Mouse (Mus musculus) liver, postnatal 0 days (tissue): ENCODE results near the gene Timp3. TPM values are rescaled to one million over a fixed set of nuclear protein-coding genes. Genes with fewer than 3 reads are reported as not detected.
A peak's percentile ranks its signal among the peaks of the same experiment; 100 is the strongest.

Experiments
- ATAC-seq: fragments of 200-750 bp; cut with Nextera tagmentation; 2 replicates; pipeline ENCODE4 v1.8.0; 2017; ENCODE audit warnings: mild to moderate bottlenecking, moderate library complexity
- DNase-seq: peaks from one replicate; pipeline ENCODE4 v3.0.0-alpha.2; 2016
- H3K27ac ChIP-seq: fragments of 300-500 bp; sonication (generic); 2 replicates; pipeline ENCODE4 v1.5.1; 2014; ENCODE audit warnings: antibody characterized with exemption, moderate library complexity, mild to moderate bottlenecking, low read depth
- H3K27me3 ChIP-seq: fragments of 300-500 bp; sonication (generic); 2 replicates; pipeline ENCODE4 v1.6.1; 2014; ENCODE audit warnings: low read length, control low read depth, mixed read lengths; ENCODE audit not compliant: insufficient read depth
- H3K36me3 ChIP-seq: fragments of 300-500 bp; sonication (generic); replicated peaks from 2 replicates; pipeline ENCODE4 v1.6.1; 2014; ENCODE audit warnings: mild to moderate bottlenecking, control low read depth, low read length, moderate library complexity, mixed read lengths; ENCODE audit not compliant: insufficient read depth
- H3K4me1 ChIP-seq: fragments of 300-500 bp; sonication (generic); 2 replicates; pipeline ENCODE4 v1.6.1; 2014; ENCODE audit warnings: antibody characterized with exemption, mild to moderate bottlenecking, control low read depth; ENCODE audit not compliant: insufficient read depth
- H3K4me2 ChIP-seq: fragments of 300-500 bp; sonication (generic); 2 replicates; pipeline ENCODE4 v1.6.1; 2014; ENCODE audit warnings: low read depth, mild to moderate bottlenecking, low read length, moderate library complexity, mixed read lengths
- H3K4me3 ChIP-seq: fragments of 300-500 bp; sonication (generic); 2 replicates; pipeline ENCODE4 v1.5.1; 2014; ENCODE audit warnings: low read depth, low read length
- H3K9ac ChIP-seq: fragments of 300-500 bp; sonication (generic); replicated peaks from 2 replicates; pipeline ENCODE4 v1.6.1; 2014; ENCODE audit warnings: mild to moderate bottlenecking, moderate library complexity
- H3K9me3 ChIP-seq: fragments of 300-500 bp; sonication (generic); 2 replicates; pipeline ENCODE4 v1.6.1; 2016; ENCODE audit warnings: mild to moderate bottlenecking, control low read depth, low read length, mixed read lengths
- CTCF ChIP-seq: sonication (generic); IDR thresholded peaks from 2 replicates; pipeline ENCODE4 v1.5.1; 2016; ENCODE audit warnings: antibody characterized with exemption, low read depth
- EP300 ChIP-seq: IDR thresholded peaks from 2 replicates; pipeline ENCODE4 v1.6.1; 2016; ENCODE audit warnings: antibody characterized with exemption, low read depth, mild to moderate bottlenecking
- WGBS: fragments of 180-500 bp; shearing (Covaris S2); extraction: QIAGEN DNeasy Blood & Tissue Kit; methylation state at CpG from one replicate; pipeline ENCODE4 v1.1.7; 2014; ENCODE audit not compliant: insufficient replicate concordance; 5-methylcytosine and 5-hydroxymethylcytosine counted together
- polyA plus RNA-seq: library from polyadenylated mRNA; unstranded; fragments of >200 nt; fragmentation: Nextera tagmentation; extraction: Ambion mirVana; gene quantifications from 2 replicates; pipeline ENCODE4 v1.2.1, GENCODE M21; 2015

The Timp3 gene
- polyA plus RNA-seq, 1 experiment from 2014 or later: 7.9 TPM

DNA sequence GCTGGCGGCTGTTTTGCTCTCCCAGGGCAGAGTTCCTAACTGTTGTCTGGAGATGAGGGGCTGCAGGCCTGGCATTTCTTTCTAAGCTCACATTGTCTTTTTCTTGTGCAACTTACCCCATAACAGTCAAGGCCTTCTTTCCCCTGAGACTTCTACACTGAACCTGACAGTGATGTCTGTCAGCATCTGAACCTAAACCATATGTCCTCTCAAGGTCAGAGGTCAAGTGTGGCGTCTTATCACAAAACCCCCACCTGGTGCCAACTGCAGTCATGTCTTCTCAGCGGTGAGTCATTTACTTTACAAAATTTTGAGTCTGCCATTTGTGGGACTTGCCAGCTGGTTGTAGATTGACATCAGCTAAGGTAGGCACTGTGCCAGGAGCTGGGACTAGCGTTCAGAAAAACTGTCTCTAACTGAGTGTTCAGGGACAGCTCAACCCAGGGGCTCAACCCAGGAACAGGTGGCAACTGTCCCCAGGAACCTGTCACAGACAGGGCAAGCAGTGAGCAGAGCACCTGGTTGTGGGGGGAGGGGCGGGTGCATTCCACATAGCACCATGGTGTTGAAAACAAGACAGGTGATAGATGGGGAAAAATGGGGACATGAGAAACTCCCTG, 87.8 kb downstream of the Timp3 start:
- DNase-seq: peak; percentile 21
- TF ChIP-seq EP300 (no peak), CTCF (no peak)
- WGBS: 64% methylated on average over 5 of the region's 5 CpGs

DNA sequence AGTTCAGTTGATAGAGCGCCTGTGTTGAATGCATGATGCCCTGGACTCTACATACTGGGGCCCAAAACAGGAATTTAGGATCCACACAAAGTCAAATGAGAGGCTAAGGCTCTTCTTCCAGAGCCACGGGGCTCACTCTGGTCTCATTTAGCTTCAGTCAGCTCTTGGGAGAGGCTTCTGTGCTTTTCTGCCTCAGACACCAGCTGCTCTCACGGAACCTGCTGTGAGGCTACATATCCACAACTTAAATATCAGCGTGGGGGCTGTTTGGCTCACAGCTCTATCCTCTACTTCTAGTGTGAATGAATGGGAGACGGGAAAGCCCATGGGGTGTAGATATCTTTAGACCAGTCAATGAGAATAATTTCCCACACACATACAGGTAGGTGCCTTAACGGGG, 88.6 kb downstream of the Timp3 start:
- no peak overlapping the region for H3K4me3 ChIP-seq
- no peak for ATAC-seq
- H3K9ac ChIP-seq: no peak overlapping the region
- H3K27ac ChIP-seq: no peak overlapping the region
- no peak for TF ChIP-seq EP300
- no peaks in the 10 kb centered on the region for H3K36me3 ChIP-seq
- H3K9me3 ChIP-seq: no peaks in the 10 kb centered on the region
- no peaks in the 10 kb centered on the region for H3K27me3 ChIP-seq
- H3K4me1 ChIP-seq: no peaks in the 10 kb centered on the region
- H3K4me2 ChIP-seq: no peak overlapping the region
- 82% methylated on average over 6 of the region's 6 CpGs for WGBS
- no peak for DNase-seq

More for the DNA sequence above, 87.8 kb downstream of the Timp3 start:
- Histone ChIP-seq H3K9me3 (no peaks in the 10 kb centered on the region), H3K4me1 (no peaks in the 10 kb centered on the region), H3K36me3 (no peaks in the 10 kb centered on the region), H3K27ac (no peak overlapping the region), H3K27me3 (no peaks in the 10 kb centered on the region), H3K9ac (no peak overlapping the region), H3K4me2 (no peak overlapping the region), H3K4me3 (no peak overlapping the region)
- no peak for ATAC-seq

DNA sequence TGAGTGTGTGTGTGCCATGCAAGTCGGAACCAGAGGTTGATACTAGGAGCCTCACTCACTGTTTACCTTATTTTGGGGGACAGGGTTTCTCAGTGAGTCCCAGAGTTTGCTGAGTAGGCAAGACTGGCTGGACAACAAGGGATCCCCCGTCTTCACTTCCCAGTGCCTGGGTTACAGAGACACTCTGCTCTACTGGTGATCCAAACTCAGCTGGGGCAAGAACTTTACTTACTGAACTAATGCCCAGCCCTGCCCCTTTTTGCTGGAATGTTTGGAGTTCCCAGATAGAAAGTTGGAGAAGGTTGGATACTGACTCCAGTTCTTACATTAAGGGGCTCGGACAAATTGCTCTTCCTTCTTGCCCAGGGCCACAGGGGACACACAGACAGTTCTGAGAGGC, 89.2 kb downstream of the Timp3 start:
- Histone ChIP-seq H3K27me3 (no peaks in the 10 kb centered on the region), H3K4me2 (no peak overlapping the region), H3K4me1 (no peaks in the 10 kb centered on the region), H3K4me3 (no peak overlapping the region), H3K9ac (no peak overlapping the region), H3K9me3 (no peaks in the 10 kb centered on the region), H3K27ac (no peak overlapping the region), H3K36me3 (no peaks in the 10 kb centered on the region)
- WGBS: 77% methylated on average over 3 of the region's 3 CpGs
- no peak for TF ChIP-seq CTCF
- no peak for TF ChIP-seq EP300
- no peak for DNase-seq
- ATAC-seq: no peak

DNA sequence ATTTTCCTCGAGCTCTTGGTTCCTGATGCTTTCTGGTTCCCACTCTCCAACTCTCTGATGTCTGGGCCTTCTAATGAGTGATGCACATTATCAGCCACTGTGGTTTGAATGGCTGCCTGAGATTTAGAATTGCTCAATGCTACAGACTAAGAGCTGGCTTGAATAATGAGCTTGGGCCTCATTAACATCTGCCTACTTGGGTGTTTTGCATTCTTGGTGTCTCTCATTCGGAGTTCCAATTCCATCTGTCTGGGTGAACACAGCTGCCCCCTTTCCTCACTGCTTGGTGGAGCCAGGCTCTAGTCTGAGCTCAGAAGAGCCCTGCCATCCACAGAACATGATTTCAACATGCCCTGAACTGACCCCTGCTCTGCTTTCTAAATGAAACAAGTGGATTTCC, 89.7 kb downstream of the Timp3 start:
- DNase-seq: no peak
- WGBS: 80% methylated on average over 2 of the region's 2 CpGs

DNA sequence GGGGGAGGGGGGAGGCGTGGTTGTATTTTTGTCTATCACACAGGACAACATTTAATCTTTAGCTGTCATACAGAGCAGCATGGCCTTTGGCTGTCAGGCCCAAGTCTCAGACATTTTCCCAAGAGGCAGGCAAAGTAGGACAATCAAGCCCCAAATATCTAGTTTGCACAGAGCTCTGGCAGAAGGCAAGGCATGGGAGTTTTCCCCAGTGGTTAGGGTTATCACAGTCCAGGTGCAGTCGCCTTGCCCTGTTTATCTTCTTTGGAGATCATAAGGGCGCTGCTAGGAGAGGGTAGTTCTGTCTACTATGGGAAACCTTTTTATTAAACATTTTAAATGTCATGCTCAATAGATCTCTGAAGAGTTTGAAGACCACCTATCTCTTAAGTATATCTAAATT, 92.2 kb downstream of the Timp3 start:
- TF ChIP-seq EP300: no peak
- TF ChIP-seq CTCF: no peak
- 68% methylated on average over 3 of the region's 3 CpGs for WGBS
- ATAC-seq (no peak), DNase-seq (no peak)
- Histone ChIP-seq H3K27me3 (no peaks in the 10 kb centered on the region), H3K4me2 (no peak overlapping the region), H3K4me3 (no peak overlapping the region), H3K4me1 (no peaks in the 10 kb centered on the region), H3K9ac (no peak overlapping the region), H3K9me3 (no peaks in the 10 kb centered on the region), H3K36me3 (no peaks in the 10 kb centered on the region), H3K27ac (no peak overlapping the region)

More for the DNA sequence above, 89.7 kb downstream of the Timp3 start:
- TF ChIP-seq EP300 (no peak), CTCF (no peak)
- Histone ChIP-seq H3K27me3 (no peaks in the 10 kb centered on the region), H3K9me3 (no peaks in the 10 kb centered on the region), H3K4me2 (no peak overlapping the region), H3K4me1 (no peaks in the 10 kb centered on the region), H3K36me3 (no peaks in the 10 kb centered on the region), H3K9ac (no peak overlapping the region), H3K27ac (no peak overlapping the region), H3K4me3 (no peak overlapping the region)
- no peak for ATAC-seq

DNA sequence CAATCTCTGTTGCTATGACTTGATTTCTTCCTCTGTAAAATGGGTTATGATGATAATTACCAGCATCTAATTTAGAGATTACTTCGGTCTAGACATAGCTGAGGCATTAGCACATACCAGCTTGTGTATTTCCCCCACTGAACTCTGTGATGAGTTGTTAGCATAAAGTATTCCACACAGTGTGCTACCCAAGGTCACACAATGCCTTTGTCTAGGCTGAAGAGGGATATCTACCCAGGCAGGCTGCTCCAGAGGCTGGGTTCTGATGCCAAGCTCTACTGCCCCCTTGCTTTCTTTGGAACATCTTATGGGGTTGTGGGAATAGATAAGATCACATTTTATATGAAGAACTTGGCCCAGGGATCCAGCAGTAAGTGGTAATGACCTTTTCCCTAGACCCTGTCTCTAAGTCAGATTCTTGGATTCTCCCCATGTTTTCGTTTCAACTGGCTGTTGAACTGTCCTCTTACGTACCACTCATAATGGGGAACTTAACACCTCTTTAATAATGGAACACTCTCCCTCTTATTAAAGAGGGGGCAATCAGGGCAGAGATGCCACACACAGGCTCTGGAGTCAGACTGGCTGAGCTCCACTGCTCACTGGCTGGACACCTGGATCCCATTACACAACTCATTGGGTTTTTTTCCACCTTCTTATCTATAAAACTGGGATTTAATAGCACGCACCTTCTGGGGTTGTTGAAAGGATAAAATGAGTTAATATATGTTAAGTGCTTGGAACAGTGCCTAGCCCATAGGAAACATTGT, 97.6 kb downstream of the Timp3 start:
- WGBS: 77% methylated on average over 4 of the region's 4 CpGs
- Histone ChIP-seq H3K36me3 (no peaks in the 10 kb centered on the region), H3K27me3 (no peaks in the 10 kb centered on the region), H3K27ac (no peak overlapping the region), H3K9me3 (no peaks in the 10 kb centered on the region), H3K4me2 (no peak overlapping the region), H3K4me3 (no peak overlapping the region), H3K9ac (no peak overlapping the region), H3K4me1 (no peaks in the 10 kb centered on the region)
- DNase-seq (no peak), ATAC-seq (no peak)
- no peak for TF ChIP-seq CTCF
- TF ChIP-seq EP300: no peak
